Mouse (Mus musculus) lung, postnatal 0 days (tissue): Measurements from ENCODE around the gene Itprip.

Experiments used
- CTCF ChIP-seq: IDR thresholded peaks from 2 replicates; pipeline ENCODE4 v1.5.1; 2016; ENCODE audit warnings: antibody characterized with exemption, mild to moderate bottlenecking
- EP300 ChIP-seq: IDR thresholded peaks from 2 replicates; pipeline ENCODE4 v1.6.1; 2016; ENCODE audit warnings: antibody characterized with exemption, mild to moderate bottlenecking, control low read depth

DNA sequence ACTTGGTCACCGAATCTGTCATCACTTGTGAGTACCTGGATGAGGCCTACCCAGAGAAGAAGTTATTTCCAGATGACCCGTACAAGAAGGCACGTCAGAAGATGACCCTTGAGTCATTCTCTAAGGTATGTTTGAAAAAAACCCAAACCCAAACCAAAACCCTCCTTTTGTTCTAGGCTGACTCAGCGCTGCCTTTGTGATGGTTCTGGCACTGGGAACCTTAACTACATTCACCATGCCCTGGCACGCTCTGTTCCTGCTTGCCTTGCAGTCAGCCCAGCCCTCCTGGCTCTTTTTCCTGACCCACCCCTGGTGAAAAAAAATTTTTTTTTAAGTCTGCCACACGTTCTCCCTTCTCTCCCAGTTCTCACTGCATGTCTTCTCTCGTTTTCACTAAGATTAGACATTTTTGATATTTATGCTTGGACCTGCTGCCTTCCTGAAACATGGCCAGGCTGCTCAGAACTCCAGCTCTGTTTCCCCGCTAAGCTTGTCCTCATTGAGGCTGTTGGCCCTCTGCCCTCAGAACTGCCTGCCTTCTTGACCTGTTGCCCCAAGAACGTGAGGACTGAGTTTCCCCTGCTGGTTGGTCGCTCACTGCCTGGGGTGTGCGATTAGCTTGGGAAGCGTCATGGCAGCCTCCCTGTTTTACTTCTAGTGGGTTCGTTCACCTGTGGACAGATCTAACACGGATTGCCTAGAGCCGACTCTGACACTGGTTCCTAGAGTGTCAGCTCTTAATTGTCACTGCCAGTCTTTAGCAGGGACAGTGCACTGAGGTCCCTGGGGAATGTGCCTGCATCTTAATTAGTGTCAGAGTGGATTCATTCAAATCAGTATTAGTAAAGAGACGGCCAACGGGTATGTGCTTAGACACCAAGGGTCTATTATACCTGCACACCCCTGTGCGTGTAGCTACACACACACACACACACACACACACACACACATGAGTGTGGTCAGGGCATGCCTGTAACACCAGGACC is 60.8 kb downstream of the Itprip start:
- TF ChIP-seq EP300 (0 out of 2 replicates have a peak, but pooled peaks have one; percentile 37), CTCF (peak; percentile 18; the same call in 1 of the 2 replicates)
